ENCODE assay signal across 8 mouse cellular contexts in genomic region chr2:174076433-174076824, GRCm38 (mm10). TPM values are rescaled to one million over a fixed set of nuclear protein-coding genes. Genes with fewer than 3 reads are reported as not detected.
DNase-seq lines count a peak whose midpoint lies in the region; ATAC-seq lines count a peak whose summit lies in the region.

No protein-coding gene starts in this region.

- no peaks in the 10 kb centered on the region for H3K27me3 ChIP-seq in neural tube, embryonic 11.5 days (ENCODE audit: control insufficient read depth, insufficient read depth, low read length)
- no peaks in the 10 kb centered on the region for H3K27me3 ChIP-seq in hindbrain, embryonic 10.5 days (ENCODE audit: insufficient read depth, poor library complexity, severe bottlenecking)

- peak overlapping the region; percentile 91 for H3K27ac ChIP-seq in neural tube, embryonic 11.5 days (ENCODE audit: low read depth, low read length)
- H3K27ac ChIP-seq in hindbrain, embryonic 10.5 days: peak overlapping the region; percentile 90

- H3K9me3 ChIP-seq in neural tube, embryonic 11.5 days (ENCODE audit: control insufficient read depth, low read length): no peaks in the 10 kb centered on the region
- no peaks in the 10 kb centered on the region for H3K9me3 ChIP-seq in hindbrain, embryonic 10.5 days

- peak overlapping the region; percentile 75 for H3K9ac ChIP-seq in neural tube, embryonic 11.5 days (ENCODE audit: low read length)

- peak; percentile 40 for ATAC-seq in neural tube, embryonic 11.5 days (ENCODE audit: insufficient read depth, low FRiP score, low TSS enrichment)
- peak; percentile 66 for ATAC-seq in megakaryocyte-erythroid progenitor cell, adult 5-6 weeks (replicated peaks; ENCODE audit: low FRiP score, low TSS enrichment, poor library complexity, severe bottlenecking)

- H3K4me2 ChIP-seq in neural tube, embryonic 11.5 days (ENCODE audit: low read depth): peak overlapping the region; percentile 94

- peak overlapping the region; percentile 73 for H3K4me3 ChIP-seq in neural tube, embryonic 11.5 days (ENCODE audit: low read depth, low read length)
- H3K4me3 ChIP-seq in hindbrain, embryonic 10.5 days: peak overlapping the region; percentile 77

- peak; percentile 55 to 72 for DNase-seq in frontal cortex, postnatal 10 days (ENCODE audit: low spot score in 2 of 2)
- DNase-seq in frontal cortex, postnatal 36 days (ENCODE audit: low spot score in 2 of 2): no peak
- no peak for DNase-seq in neural tube, embryonic 11.5 days (ENCODE audit: low spot score)
- no peak for DNase-seq in neural tube, embryonic 10.5 days (ENCODE audit: extremely low spot score, low spot score)
- DNase-seq in hindbrain, embryonic 10.5 days (ENCODE audit: low spot score): no peak
- no peak for DNase-seq in adrenal gland, adult 2 months
- no peak for DNase-seq in thymus, postnatal 0 days (ENCODE audit: low spot score)

- H3K4me1 ChIP-seq in neural tube, embryonic 11.5 days (ENCODE audit: control insufficient read depth, insufficient read depth, low read length): peaks cover 22% of the 10 kb centered on the region
- H3K4me1 ChIP-seq in hindbrain, embryonic 10.5 days (replicated peaks): peaks cover 72% of the 10 kb centered on the region

- WGBS in neural tube, embryonic 11.5 days: under 1% methylated on average over 22 of the region's 22 CpGs
- WGBS in hindbrain, embryonic 10.5 days: under 1% methylated on average over 22 of the region's 22 CpGs

- no peaks in the 10 kb centered on the region for H3K36me3 ChIP-seq in neural tube, embryonic 11.5 days (ENCODE audit: control insufficient read depth, insufficient read depth, low read length)
- H3K36me3 ChIP-seq in hindbrain, embryonic 10.5 days: no peaks in the 10 kb centered on the region

RNA-seq across cellular contexts. Expression of gene Stx16, which starts 0.3 kb away (rescaled TPM):
- polyA plus RNA-seq in neural tube, embryonic 11.5 days (2014; fragmentation: Nextera tagmentation; extraction: Ambion mirVana): 8.4 and 9.8 TPM in 2 replicates
- 8.3 and 9.1 TPM in 2 replicates for polyA plus RNA-seq in hindbrain, embryonic 10.5 days (2016; fragmentation: Nextera tagmentation; extraction: Ambion mirVana)
- 29.5 and 37.2 TPM in 2 replicates for total RNA-seq in megakaryocyte-erythroid progenitor cell, adult 5-6 weeks (2014; fragmentation: Nextera tagmentation)
- total RNA-seq in megakaryocyte-erythroid progenitor cell, adult 5-6 weeks (2017): 25.0 and 32.9 TPM in 2 replicates
- 10 to 100 TPM; 45.2 to 51.0 TPM for total RNA-seq in adrenal gland, adult 2 months (2021)
- 30.7 and 31.3 TPM in 2 replicates for polyA plus RNA-seq in adrenal gland, adult 2 months (2012; rRNA removed)
- 9.8 and 12.3 TPM in 2 replicates for polyA plus RNA-seq in thymus, postnatal 0 days (2015; fragmentation: Nextera tagmentation; extraction: Ambion mirVana)

RNA-seq across cellular contexts. Expression of gene Npepl1, which starts 33.7 kb away (rescaled TPM):
- 43.2 and 44.1 TPM in 2 replicates for polyA plus RNA-seq in neural tube, embryonic 11.5 days (2014; fragmentation: Nextera tagmentation; extraction: Ambion mirVana)
- 35.0 and 37.6 TPM in 2 replicates for polyA plus RNA-seq in hindbrain, embryonic 10.5 days (2016; fragmentation: Nextera tagmentation; extraction: Ambion mirVana)
- total RNA-seq in megakaryocyte-erythroid progenitor cell, adult 5-6 weeks (2014; fragmentation: Nextera tagmentation): 80.3 and 84.4 TPM in 2 replicates
- total RNA-seq in megakaryocyte-erythroid progenitor cell, adult 5-6 weeks (2017): 28.4 and 30.9 TPM in 2 replicates
- total RNA-seq in adrenal gland, adult 2 months (2021): 10 to 100 TPM; 53.8 to 66.7 TPM
- 156 and 183 TPM in 2 replicates for polyA plus RNA-seq in adrenal gland, adult 2 months (2012; rRNA removed)
- polyA plus RNA-seq in thymus, postnatal 0 days (2015; fragmentation: Nextera tagmentation; extraction: Ambion mirVana): 55.9 and 56.2 TPM in 2 replicates

Comparison
In these comparisons a context has a peak if more than half of its experiments do, and no peak if none do; other contexts are left out.
1. DNase-seq: peak in frontal cortex, postnatal 10 days (2 of 2); none in frontal cortex, postnatal 36 days (0 of 2), neural tube, embryonic 11.5 days (single experiment), neural tube, embryonic 10.5 days (single experiment), hindbrain, embryonic 10.5 days (single experiment), adrenal gland, adult 2 months (single experiment) and thymus, postnatal 0 days (single experiment).